Mouse (Mus musculus) forebrain, embryonic 15.5 days (tissue): ENCODE measurements around the gene Galnt11. TPM values are rescaled to one million over a fixed set of nuclear protein-coding genes. Genes with fewer than 3 reads are reported as not detected.
"Not testable (repeated sequence)": the region's sequence is repeated elsewhere in the genome, so short reads cannot be mapped to it uniquely, and the experiment has no call there.

Experiments
- ATAC-seq: fragments of 200-750 bp; cut with Nextera tagmentation; replicated peaks from 2 replicates; pipeline ENCODE4 v1.8.0; 2017; ENCODE audit warnings: mild to moderate bottlenecking, moderate TSS enrichment, moderate library complexity
- H3K27ac ChIP-seq: fragments of 300-500 bp; sonication (generic); replicated peaks from 2 replicates; pipeline ENCODE4 v1.5.1; 2015; ENCODE audit warnings: mild to moderate bottlenecking, inconsistent platforms
- H3K27me3 ChIP-seq: fragments of 300-500 bp; sonication (generic); 2 replicates; pipeline ENCODE4 v1.6.1; 2015; ENCODE audit warnings: inconsistent platforms
- H3K36me3 ChIP-seq: fragments of 300-500 bp; sonication (generic); 2 replicates; pipeline ENCODE4 v1.6.1; 2015; ENCODE audit warnings: mild to moderate bottlenecking, inconsistent platforms
- H3K4me1 ChIP-seq: fragments of 300-500 bp; sonication (generic); 2 replicates; pipeline ENCODE4 v1.6.1; 2015; ENCODE audit warnings: inconsistent platforms
- H3K4me2 ChIP-seq: fragments of 300-500 bp; sonication (generic); replicated peaks from 2 replicates; pipeline ENCODE4 v1.6.1; 2015; ENCODE audit warnings: mild to moderate bottlenecking, inconsistent platforms
- H3K4me3 ChIP-seq: fragments of 300-500 bp; sonication (generic); 2 replicates; pipeline ENCODE4 v1.5.1; 2015; ENCODE audit warnings: mild to moderate bottlenecking, inconsistent platforms
- H3K9ac ChIP-seq: fragments of 300-500 bp; sonication (generic); replicated peaks from 2 replicates; pipeline ENCODE4 v1.6.1; 2015; ENCODE audit warnings: mild to moderate bottlenecking, inconsistent platforms
- H3K9me3 ChIP-seq: fragments of 300-500 bp; sonication (generic); 2 replicates; pipeline ENCODE4 v1.6.1; 2016; ENCODE audit warnings: inconsistent platforms
- WGBS: fragments of 180-500 bp; shearing (Covaris S2); methylation state at CpG from one replicate; pipeline ENCODE4 v1.1.7; 2015; ENCODE audit warnings: mixed read lengths; 5-methylcytosine and 5-hydroxymethylcytosine counted together
- polyA plus RNA-seq: library from polyadenylated mRNA; unstranded; fragments of >200 nt; fragmentation: Nextera tagmentation; extraction: Ambion mirVana; gene quantifications from 2 replicates; pipeline ENCODE4 v1.2.1, GENCODE M21; 2015

Gene Galnt11
- polyA plus RNA-seq, 1 experiment from 2014 or later = 43.5 TPM

DNA sequence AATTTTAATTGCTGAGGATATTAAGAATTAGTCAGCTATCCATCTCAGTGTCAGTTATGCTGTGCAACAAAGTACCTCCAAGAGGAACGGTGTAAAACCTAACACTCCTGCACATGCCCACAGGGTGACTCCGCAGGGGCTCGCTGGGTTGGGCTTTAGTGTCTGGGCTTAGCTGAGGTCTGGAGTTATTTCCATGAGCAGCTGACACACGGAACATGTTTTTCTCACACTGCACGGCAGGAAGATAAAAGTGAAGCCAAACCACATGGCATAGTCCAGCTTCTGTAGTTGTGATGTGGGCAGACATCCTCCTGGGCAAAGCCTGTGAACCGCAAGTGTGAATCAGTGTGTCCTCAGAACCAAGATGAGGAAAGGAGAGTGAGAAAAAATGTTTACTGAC lies 6.7 kb upstream of the Galnt11 start:
- no peak overlapping the region for H3K4me3 ChIP-seq
- H3K27ac ChIP-seq = no peak overlapping the region
- 89% methylated on average over 6 of the region's 6 CpGs for WGBS
- H3K9ac ChIP-seq = no peak overlapping the region
- no peak overlapping the region for H3K4me2 ChIP-seq
- no peak for ATAC-seq
- H3K9me3 ChIP-seq = no peaks in the 10 kb centered on the region
- H3K4me1 ChIP-seq = no peaks in the 10 kb centered on the region
- no peaks in the 10 kb centered on the region for H3K36me3 ChIP-seq
- no peaks in the 10 kb centered on the region for H3K27me3 ChIP-seq

DNA sequence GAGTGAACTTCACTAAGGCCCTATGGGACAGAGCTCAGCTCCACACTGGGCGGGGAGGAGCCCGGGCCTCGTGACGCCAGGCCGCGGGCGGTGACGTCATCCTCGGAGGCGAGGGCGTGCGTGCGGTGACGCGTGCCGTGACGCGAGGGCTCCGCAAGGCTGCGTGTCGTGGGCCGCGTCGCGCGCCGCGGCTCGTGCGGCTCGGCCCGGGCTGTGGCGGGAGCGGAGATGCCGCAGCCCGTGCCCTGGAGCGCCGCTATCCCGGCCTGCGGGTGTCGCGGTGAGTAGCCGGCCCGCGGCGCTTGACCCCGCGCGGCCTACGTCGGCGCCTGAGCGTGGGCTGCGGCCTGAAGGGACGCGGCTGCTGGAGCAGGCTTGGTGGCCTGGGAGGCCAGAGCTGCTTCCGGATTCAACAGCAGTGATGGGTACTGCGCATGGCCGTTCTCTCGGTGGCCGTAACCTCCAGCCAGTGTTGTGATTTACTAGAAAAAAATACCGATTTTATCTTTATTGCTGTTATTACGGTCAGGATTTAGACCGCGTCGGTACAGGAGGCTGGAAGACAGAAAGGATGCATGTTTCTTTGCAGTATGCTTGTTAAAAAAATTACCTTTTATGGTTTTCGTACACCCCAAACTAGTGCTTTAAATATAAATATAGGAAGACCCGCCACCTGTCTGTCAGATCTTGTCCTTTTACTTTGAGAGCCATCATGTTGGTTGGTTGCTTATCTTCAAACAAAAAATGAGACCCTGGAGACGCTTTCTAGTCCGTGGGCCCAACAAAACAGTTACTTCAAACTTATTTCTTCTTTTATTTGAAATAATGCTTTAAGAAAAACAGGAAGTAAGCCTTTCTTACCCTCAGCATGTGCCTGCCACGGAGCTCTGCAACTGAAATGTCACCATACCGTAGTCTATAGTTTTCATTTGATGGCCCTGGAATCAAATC lies 1.3 kb downstream of the Galnt11 start, which contains the start of gene E130116L18Rik:
Gene E130116L18Rik, minus strand, starts transcription at position 402 of the 951 bp plus-strand sequence.
- H3K9me3 ChIP-seq = no peaks in the 10 kb centered on the region
- ATAC-seq = peak; percentile 99
- H3K4me1 ChIP-seq = peaks cover 9% of the 10 kb centered on the region
- H3K4me2 ChIP-seq = peak within 1 kb of the TSS; percentile 49
- WGBS = 3% methylated on average over 72 of the region's 72 CpGs
- peak within 1 kb of the TSS; percentile 84 for H3K4me3 ChIP-seq
- no peaks in the 10 kb centered on the region for H3K27me3 ChIP-seq
- H3K27ac ChIP-seq = peak within 1 kb of the TSS; percentile 92
- no peaks in the 10 kb centered on the region for H3K36me3 ChIP-seq
- H3K9ac ChIP-seq = peak within 1 kb of the TSS; percentile 94

DNA sequence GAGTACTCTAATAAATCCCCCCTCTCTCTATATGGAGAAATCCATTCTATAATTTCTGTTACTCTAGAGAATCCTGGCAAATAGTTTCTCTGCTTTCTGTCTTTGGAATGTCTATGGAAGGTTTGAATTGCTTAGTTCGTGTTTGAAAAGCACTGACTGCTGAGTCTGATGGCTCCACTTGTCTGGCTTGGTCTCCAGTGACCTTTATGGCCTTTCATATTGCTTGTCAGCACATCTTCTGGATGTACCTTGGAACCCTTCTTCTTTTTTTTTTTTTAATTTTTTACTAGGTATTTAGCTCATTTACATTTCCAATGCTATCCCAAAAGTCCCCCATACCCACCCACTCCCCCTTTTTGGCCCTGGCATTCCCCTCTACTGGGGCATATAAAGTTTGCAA lies 2.7 kb downstream of the Galnt11 start:
- 100% methylated on average over 1 of the region's 1 CpGs for WGBS
- not testable (repeated sequence) for H3K27me3 ChIP-seq, H3K9me3 ChIP-seq, H3K4me1 ChIP-seq, H3K36me3 ChIP-seq, H3K27ac ChIP-seq, H3K9ac ChIP-seq, H3K4me3 ChIP-seq, H3K4me2 ChIP-seq, ATAC-seq

DNA sequence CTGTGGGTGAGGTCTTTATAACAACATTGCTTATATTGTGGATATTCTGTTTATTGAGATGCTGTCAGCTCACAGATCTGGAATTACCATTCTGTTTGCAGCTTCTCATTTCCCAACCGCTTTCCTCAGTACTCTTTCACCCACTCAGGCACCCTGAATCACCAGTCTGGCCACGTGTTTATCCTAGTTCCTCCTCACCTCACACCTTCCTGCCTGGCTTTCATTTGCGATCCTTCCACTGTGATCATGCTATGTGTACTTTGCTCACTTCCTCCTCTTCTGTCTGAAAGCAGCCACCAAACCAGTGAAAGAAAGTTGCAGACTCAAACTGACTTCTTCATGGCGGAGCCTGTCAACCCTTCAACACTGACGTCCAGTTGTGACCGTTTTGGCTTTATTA lies 21.4 kb downstream of the Galnt11 start:
- Histone ChIP-seq H3K4me3 (no peak overlapping the region), H3K36me3 (peaks cover 6% of the 10 kb centered on the region; the same call in 1 of the 2 replicates), H3K4me2 (no peak overlapping the region), H3K9ac (no peak overlapping the region), H3K27me3 (no peaks in the 10 kb centered on the region), H3K4me1 (no peaks in the 10 kb centered on the region), H3K9me3 (no peaks in the 10 kb centered on the region), H3K27ac (no peak overlapping the region)
- WGBS = 94% methylated on average over 6 of the region's 6 CpGs
- no peak for ATAC-seq

DNA sequence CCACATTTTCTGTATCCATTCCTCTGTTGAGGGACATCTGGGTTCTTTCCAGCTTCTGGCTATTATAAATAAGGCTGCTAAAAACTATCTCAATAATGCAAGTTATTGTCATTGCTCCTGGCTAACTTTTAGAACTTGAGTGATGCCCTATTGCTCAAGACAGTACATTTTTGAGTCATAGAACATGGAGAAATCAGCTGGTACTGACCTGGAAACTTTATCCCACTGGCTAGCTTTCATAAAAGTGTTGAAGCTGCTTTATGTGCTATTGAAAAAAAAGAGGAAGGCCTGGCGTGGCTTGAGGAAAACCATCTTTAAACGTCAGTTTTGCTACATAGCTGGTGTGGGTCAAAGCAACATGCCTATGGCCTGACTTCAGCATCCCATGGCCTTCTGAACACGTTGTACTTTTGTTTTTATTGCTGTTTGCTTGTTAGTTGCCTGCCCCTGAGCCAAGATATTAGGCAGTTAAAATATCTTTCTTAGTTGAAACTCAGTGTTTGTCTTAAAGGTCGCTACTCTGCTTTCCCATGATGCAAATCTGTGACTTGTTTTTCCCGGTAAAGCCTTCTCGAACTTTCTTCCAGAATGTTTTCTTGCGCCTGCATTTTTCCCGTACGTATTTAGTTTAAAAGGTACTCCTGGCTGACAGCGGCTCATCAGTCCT lies 24.2 kb downstream of the Galnt11 start:
- Histone ChIP-seq H3K9ac (no peak overlapping the region), H3K27ac (no peak overlapping the region), H3K4me2 (no peak overlapping the region), H3K36me3 (peaks cover 18% of the 10 kb centered on the region), H3K27me3 (no peaks in the 10 kb centered on the region), H3K9me3 (no peaks in the 10 kb centered on the region), H3K4me1 (no peaks in the 10 kb centered on the region), H3K4me3 (no peak overlapping the region)
- ATAC-seq = no peak
- WGBS = 91% methylated on average over 10 of the region's 10 CpGs

- no peak overlapping the region for H3K4me3 ChIP-seq
- 74% methylated on average over 1 of the region's 1 CpGs for WGBS
- peaks cover 24% of the 10 kb centered on the region for H3K36me3 ChIP-seq
- no peaks in the 10 kb centered on the region for H3K9me3 ChIP-seq
- no peak for ATAC-seq
- no peak overlapping the region for H3K4me2 ChIP-seq
- no peaks in the 10 kb centered on the region for H3K4me1 ChIP-seq
- H3K9ac ChIP-seq = no peak overlapping the region
- no peak overlapping the region for H3K27ac ChIP-seq
- no peaks in the 10 kb centered on the region for H3K27me3 ChIP-seq
Measured at GRCm38 (mm10) chr5:25246473-25246865, 24.8 kb downstream of the Galnt11 start.

DNA sequence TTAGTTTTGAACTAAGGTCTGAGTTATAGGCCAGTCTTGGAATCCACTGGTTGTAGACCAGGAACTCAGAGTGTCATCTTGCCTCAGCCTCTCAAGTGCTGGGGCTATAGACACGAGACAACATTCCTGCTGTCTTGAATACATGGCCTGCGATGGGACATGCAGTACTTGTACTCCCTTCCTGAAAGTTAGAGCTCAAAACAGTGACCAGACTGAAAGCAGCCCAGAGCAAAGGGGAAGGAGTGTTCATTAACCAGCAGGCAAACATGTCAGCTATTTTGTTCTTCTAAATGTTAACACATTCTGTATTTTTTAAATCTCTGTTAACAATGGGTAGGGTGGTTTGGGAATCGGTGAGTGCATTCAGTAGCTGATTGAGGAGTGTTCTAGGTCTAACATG lies 25.3 kb downstream of the Galnt11 start:
- no peak for ATAC-seq
- Histone ChIP-seq H3K4me1 (no peaks in the 10 kb centered on the region), H3K27ac (no peak overlapping the region), H3K27me3 (no peaks in the 10 kb centered on the region), H3K9me3 (no peaks in the 10 kb centered on the region), H3K4me3 (no peak overlapping the region), H3K9ac (no peak overlapping the region), H3K4me2 (no peak overlapping the region), H3K36me3 (peaks cover 29% of the 10 kb centered on the region)
- WGBS = 85% methylated on average over 3 of the region's 3 CpGs

GRCm38 (mm10) chr5:25252423-25252822 lies 30.7 kb downstream of the Galnt11 start:
- H3K4me1 ChIP-seq = no peaks in the 10 kb centered on the region
- H3K27me3 ChIP-seq = no peaks in the 10 kb centered on the region
- H3K9ac ChIP-seq = no peak overlapping the region
- 76% methylated on average over 2 of the region's 2 CpGs for WGBS
- peaks cover 65% of the 10 kb centered on the region for H3K36me3 ChIP-seq
- H3K9me3 ChIP-seq = no peaks in the 10 kb centered on the region
- H3K27ac ChIP-seq = no peak overlapping the region
- H3K4me3 ChIP-seq = no peak overlapping the region
- ATAC-seq = no peak
- no peak overlapping the region for H3K4me2 ChIP-seq

- H3K9me3 ChIP-seq = no peaks in the 10 kb centered on the region
- H3K27me3 ChIP-seq = no peaks in the 10 kb centered on the region
- H3K9ac ChIP-seq = no peak overlapping the region
- peaks cover 65% of the 10 kb centered on the region for H3K36me3 ChIP-seq
- H3K27ac ChIP-seq = no peak overlapping the region
- no peak overlapping the region for H3K4me3 ChIP-seq
- no peaks in the 10 kb centered on the region for H3K4me1 ChIP-seq
- no peak overlapping the region for H3K4me2 ChIP-seq
- no peak for ATAC-seq
- WGBS = 90% methylated on average over 8 of the region's 8 CpGs
Measured at GRCm38 (mm10) chr5:25252825-25253544, 31.3 kb downstream of the Galnt11 start.

DNA sequence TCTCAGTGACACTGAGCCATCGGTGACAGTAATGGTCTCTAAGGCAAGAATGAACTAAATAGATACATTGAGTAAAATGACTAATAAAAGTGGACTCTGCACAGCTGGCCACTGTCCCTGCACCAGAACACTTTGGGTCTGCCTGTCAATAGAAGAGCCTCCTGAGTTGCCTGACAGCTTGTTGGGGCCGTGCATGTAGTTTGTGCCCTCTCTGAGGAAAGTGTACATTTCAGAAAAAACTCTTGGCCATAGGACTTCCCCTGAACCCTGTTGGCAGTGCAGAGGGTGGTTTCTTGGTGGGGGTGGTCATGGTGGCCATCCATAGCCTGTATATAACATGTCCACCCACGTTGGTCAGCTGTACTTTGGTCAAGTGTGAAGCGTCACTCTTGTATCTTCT lies 32.8 kb downstream of the Galnt11 start:
- H3K4me1 ChIP-seq = no peaks in the 10 kb centered on the region
- 93% methylated on average over 4 of the region's 4 CpGs for WGBS
- no peaks in the 10 kb centered on the region for H3K9me3 ChIP-seq
- no peaks in the 10 kb centered on the region for H3K27me3 ChIP-seq
- no peak overlapping the region for H3K9ac ChIP-seq
- no peak overlapping the region for H3K27ac ChIP-seq
- ATAC-seq = no peak
- H3K4me3 ChIP-seq = no peak overlapping the region
- H3K4me2 ChIP-seq = no peak overlapping the region
- peaks cover 72% of the 10 kb centered on the region for H3K36me3 ChIP-seq

GRCm38 (mm10) chr5:25256686-25257085 lies 35.0 kb downstream of the Galnt11 start:
- H3K27ac ChIP-seq = no peak overlapping the region
- no peak overlapping the region for H3K9ac ChIP-seq
- no peaks in the 10 kb centered on the region for H3K4me1 ChIP-seq
- WGBS = 79% methylated on average over 2 of the region's 2 CpGs
- H3K4me3 ChIP-seq = no peak overlapping the region
- H3K9me3 ChIP-seq = no peaks in the 10 kb centered on the region
- peaks cover 63% of the 10 kb centered on the region for H3K36me3 ChIP-seq
- H3K4me2 ChIP-seq = no peak overlapping the region
- no peaks in the 10 kb centered on the region for H3K27me3 ChIP-seq
- no peak for ATAC-seq

DNA sequence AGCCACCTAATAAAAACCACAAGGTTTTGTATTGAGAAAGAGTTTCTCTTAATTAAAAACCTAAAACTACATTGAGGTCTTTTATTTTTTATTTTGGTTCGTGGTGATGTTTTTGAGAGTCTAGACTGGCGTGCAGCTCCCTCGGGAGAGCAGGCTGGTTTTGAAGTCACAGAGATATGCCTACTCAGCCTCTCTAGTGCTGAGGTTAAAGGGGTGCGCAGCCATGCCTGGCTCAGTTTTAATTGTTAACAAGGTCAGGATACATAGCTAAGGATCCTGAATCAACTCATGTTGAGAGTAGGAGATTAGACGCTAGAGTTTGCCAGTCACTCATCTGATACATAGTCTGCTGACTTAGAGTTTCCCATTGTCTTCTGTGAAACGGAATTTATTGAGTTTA lies 39.7 kb downstream of the Galnt11 start:
- H3K27me3 ChIP-seq = no peaks in the 10 kb centered on the region
- no peaks in the 10 kb centered on the region for H3K4me1 ChIP-seq
- H3K36me3 ChIP-seq = peaks cover 60% of the 10 kb centered on the region
- no peak overlapping the region for H3K27ac ChIP-seq
- 89% methylated on average over 6 of the region's 6 CpGs for WGBS
- no peaks in the 10 kb centered on the region for H3K9me3 ChIP-seq
- H3K9ac ChIP-seq = no peak overlapping the region
- no peak overlapping the region for H3K4me2 ChIP-seq
- H3K4me3 ChIP-seq = no peak overlapping the region
- no peak for ATAC-seq
